Mouse (Mus musculus) right cerebral cortex, adult 2 months (tissue): Measurements from ENCODE around the gene Ribc1.

Source experiments
- DNase-seq, 2 experiments: peaks; one replicate each; pipeline ENCODE4 v3.0.0; 2021 to 2022; ENCODE audit warnings: low spot score in 2 of 2

Gene Ribc1

GRCm38 (mm10) chrX:152016151-152017145, at the start of gene Ribc1, which contains the start of gene Smc1a:
Ribc1 (minus strand) TSS chrX:152016295.
Smc1a (plus strand) TSS chrX:152016428.
- DNase-seq: peak; percentile 89 to 90

- DNase-seq: no peak
Measured at GRCm38 (mm10) chrX:152065674-152066073, 49.6 kb upstream of the Ribc1 start.

GRCm38 (mm10) chrX:152054094-152054493, 38.0 kb upstream of the Ribc1 start:
- no peak for DNase-seq

- no peak for DNase-seq
Measured at GRCm38 (mm10) chrX:152052546-152052945, 36.5 kb upstream of the Ribc1 start.

GRCm38 (mm10) chrX:152047230-152047629, 31.1 kb upstream of the Ribc1 start:
- no peak for DNase-seq

GRCm38 (mm10) chrX:152039865-152040264, 23.8 kb upstream of the Ribc1 start:
- DNase-seq: no peak

GRCm38 (mm10) chrX:152019294-152019693, 3.2 kb upstream of the Ribc1 start:
- no peak for DNase-seq

GRCm38 (mm10) chrX:152017186-152017585, 1.1 kb upstream of the Ribc1 start:
- DNase-seq: no peak

GRCm38 (mm10) chrX:152015752-152016150, 344 bp downstream of the Ribc1 start:
- DNase-seq: no peak

- DNase-seq: no peak
Measured at GRCm38 (mm10) chrX:152007863-152008262, 8.2 kb downstream of the Ribc1 start.

- no peak for DNase-seq
Measured at GRCm38 (mm10) chrX:152002865-152003264, 13.2 kb downstream of the Ribc1 start.

GRCm38 (mm10) chrX:152001737-152002710, 14.1 kb downstream of the Ribc1 start, which contains the start of gene Hsd17b10:
Hsd17b10 (plus strand) TSS chrX:152001845.
- DNase-seq: peak; percentile 75 to 78

GRCm38 (mm10) chrX:152001182-152001684, 14.9 kb downstream of the Ribc1 start:
- no peak for DNase-seq

- DNase-seq: no peak
Measured at GRCm38 (mm10) chrX:151999006-151999710, 16.9 kb downstream of the Ribc1 start.
